Mouse (Mus musculus): Measurements from ENCODE around the gene Mdfi. TPM values are rescaled to one million over a fixed set of nuclear protein-coding genes. Genes with fewer than 3 reads are reported as not detected.

Gene Mdfi
- polyA plus RNA-seq, 1 experiment, result 0.03 TPM

GRCm38 (mm10) chr17:47767081-47767455 lies 67.4 kb downstream of the Mdfi start:
- peaks cover 33% of the 10 kb centered on the region for H3K4me1 ChIP-seq (ENCODE audit: control insufficient read depth)

DNA sequence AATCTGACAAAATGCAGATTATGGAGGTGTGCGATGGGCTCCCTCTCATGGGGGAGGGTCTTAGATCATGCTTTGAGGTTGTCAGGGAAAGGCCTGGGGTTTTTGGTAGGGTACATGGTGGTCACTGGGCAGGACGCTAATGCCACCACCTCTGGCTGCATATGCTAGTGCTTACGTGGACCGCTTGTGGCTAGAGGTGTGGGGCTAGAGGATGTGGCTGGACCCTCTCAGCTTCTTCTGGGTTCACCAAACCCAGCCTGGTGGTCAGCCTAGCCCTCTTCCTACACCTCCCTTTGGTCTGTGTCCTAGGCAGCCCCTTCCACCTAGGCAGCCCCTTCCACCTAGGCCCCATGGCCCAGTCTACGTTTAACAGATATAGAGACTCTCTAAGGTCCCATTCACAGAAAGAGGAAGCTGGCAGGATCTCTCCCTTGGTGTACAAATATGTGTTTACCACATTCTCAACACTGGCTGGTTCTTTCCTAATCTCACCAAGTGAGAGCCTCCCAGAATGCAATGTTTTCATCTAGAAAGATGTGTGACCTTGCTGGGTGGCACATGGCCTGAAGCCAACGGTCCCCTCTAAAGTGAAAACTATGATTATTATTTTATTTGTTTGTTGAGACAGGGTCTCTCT lies 68.0 kb downstream of the Mdfi start:
- Histone ChIP-seq H3K4me1 (ENCODE audit: control insufficient read depth) (peaks cover 33% of the 10 kb centered on the region), H3K27me3 (ENCODE audit: control insufficient read depth) (peaks cover 3% of the 10 kb centered on the region; the same call in 1 of the 2 replicates), H3K36me3 (ENCODE audit: control insufficient read depth) (no peaks in the 10 kb centered on the region), H3K4me3 (replicated peaks) (no peak overlapping the region), H3K9me3 (ENCODE audit: control insufficient read depth, low read length) (no peaks in the 10 kb centered on the region)
- TF ChIP-seq GATA1 (IDR thresholded peaks at IDR 0.05; ENCODE audit: low read length), result no peak
- no peak for TF ChIP-seq TAL1 (IDR thresholded peaks at IDR 0.05; ENCODE audit: low read length)

More at GRCm38 (mm10) chr17:47767081-47767455, 67.4 kb downstream of the Mdfi start:
- Histone ChIP-seq H3K27me3 (ENCODE audit: control insufficient read depth) (peaks cover 3% of the 10 kb centered on the region; the same call in 1 of the 2 replicates), H3K36me3 (ENCODE audit: control insufficient read depth) (no peaks in the 10 kb centered on the region), H3K4me3 (replicated peaks) (no peak overlapping the region), H3K9me3 (ENCODE audit: control insufficient read depth, low read length) (no peaks in the 10 kb centered on the region)
- TF ChIP-seq TAL1 (IDR thresholded peaks at IDR 0.05; ENCODE audit: low read length), result no peak
- TF ChIP-seq GATA1 (IDR thresholded peaks at IDR 0.05; ENCODE audit: low read length), result no peak

DNA sequence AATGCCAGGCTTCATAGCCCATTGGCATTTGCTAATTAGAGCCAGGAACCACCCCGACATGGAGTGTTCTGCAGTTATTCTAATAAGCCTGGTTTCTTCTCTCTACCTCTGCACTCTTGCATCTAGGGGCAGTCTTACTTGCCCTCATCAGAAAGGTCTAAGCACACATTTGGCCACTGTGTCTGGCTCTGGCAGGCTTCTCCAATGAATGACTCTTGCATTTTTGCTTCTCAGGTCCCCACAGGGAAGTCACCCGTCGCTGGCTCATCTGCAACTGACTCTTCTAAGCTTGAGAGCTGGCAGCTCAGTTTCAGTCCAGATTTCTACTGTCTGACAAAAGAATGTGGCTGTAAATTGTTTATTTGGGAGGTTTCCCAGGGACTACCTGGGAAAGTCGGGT lies 68.5 kb downstream of the Mdfi start:
- H3K36me3 ChIP-seq (ENCODE audit: control insufficient read depth), result no peaks in the 10 kb centered on the region
- TF ChIP-seq TAL1 (IDR thresholded peaks at IDR 0.05; ENCODE audit: low read length) (no peak), GATA1 (IDR thresholded peaks at IDR 0.05; ENCODE audit: low read length) (no peak)
- H3K9me3 ChIP-seq (ENCODE audit: control insufficient read depth, low read length), result no peaks in the 10 kb centered on the region
- H3K27me3 ChIP-seq (ENCODE audit: control insufficient read depth), result peaks cover 3% of the 10 kb centered on the region; the same call in 1 of the 2 replicates
- H3K4me3 ChIP-seq (replicated peaks), result no peak overlapping the region
- peaks cover 33% of the 10 kb centered on the region for H3K4me1 ChIP-seq (ENCODE audit: control insufficient read depth)

Other genes with a start within 250 kb of the Mdfi start
- 2.8 and 3.4 TPM in 2 replicates for gene Bysl, start 223.2 kb downstream of the Mdfi start, polyA plus RNA-seq (2012)
- gene Med20, start 223.1 kb downstream of the Mdfi start, polyA plus RNA-seq (2012), result 0.43 and 0.45 TPM in 2 replicates
- 0.29 and 0.65 TPM in 2 replicates for gene Gm20517, start 223.1 kb downstream of the Mdfi start, polyA plus RNA-seq (2012)
- gene Usp49, start 204.0 kb downstream of the Mdfi start, polyA plus RNA-seq (2012), result 2.2 and 2.4 TPM in 2 replicates
- gene Tomm6, start 146.3 kb downstream of the Mdfi start, polyA plus RNA-seq (2012), result 8.2 and 11.4 TPM in 2 replicates
- 0.05 and 0.08 TPM in 2 replicates for gene Frs3, start 145.7 kb downstream of the Mdfi start, polyA plus RNA-seq (2012)
- 0.05 TPM in 1 of 2 replicates, not detected in the other for gene Gm21981, start 140.2 kb downstream of the Mdfi start, polyA plus RNA-seq (2012)
- 0.13 TPM in 1 of 2 replicates, not detected in the other for gene Prickle4, start 140.0 kb downstream of the Mdfi start, polyA plus RNA-seq (2012)
- gene Pgc, start 107.8 kb downstream of the Mdfi start, polyA plus RNA-seq (2012), result not detected in 2 replicates
- 1.5 and 1.7 TPM in 2 replicates for gene Tfeb, start 97.7 kb downstream of the Mdfi start, polyA plus RNA-seq (2012)
- gene Foxp4, start 90.0 kb upstream of the Mdfi start, polyA plus RNA-seq (2012), result 10.1 and 10.6 TPM in 2 replicates
- not detected in 2 replicates for gene 1700122O11Rik, start 203.6 kb upstream of the Mdfi start, polyA plus RNA-seq (2012)

All from erythroblast, embryonic 14.5 days (primary cell).